Mouse (Mus musculus): ENCODE measurements around the gene Pitpnc1. TPM values are rescaled to one million over a fixed set of nuclear protein-coding genes. Genes with fewer than 3 reads are reported as not detected.

The Pitpnc1 gene
- polyA plus RNA-seq, 1 experiment from 2014 or later = 20.4 TPM

DNA sequence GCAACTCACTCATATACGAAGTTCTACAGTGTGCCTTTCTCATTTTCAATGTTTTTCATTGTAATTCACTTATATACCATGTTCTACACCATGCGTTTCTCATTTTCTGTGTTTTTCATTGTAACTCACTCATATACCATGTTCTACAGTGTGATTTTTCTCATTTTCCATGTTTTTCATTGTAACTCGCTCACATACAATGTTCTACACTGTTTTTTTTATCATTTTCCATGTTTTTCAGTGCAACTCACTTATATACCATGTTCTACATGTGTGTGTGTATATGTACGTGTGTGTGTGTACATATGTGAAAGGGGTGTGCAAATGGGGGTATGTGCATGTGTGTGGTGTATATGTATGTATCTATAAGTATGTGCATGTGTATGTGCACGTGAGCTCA, 271.2 kb downstream of the Pitpnc1 start:
- H3K9me3 ChIP-seq (replicated peaks) = no peaks in the 10 kb centered on the region
- WGBS = 79% methylated on average over 5 of the region's 5 CpGs
- no peak for DNase-seq (ENCODE audit: low spot score)
- no peaks in the 10 kb centered on the region for H3K4me1 ChIP-seq
- H3K36me3 ChIP-seq = no peaks in the 10 kb centered on the region
- H3K27ac ChIP-seq (replicated peaks) = no peak overlapping the region
- no peaks in the 10 kb centered on the region for H3K27me3 ChIP-seq (ENCODE audit: low read depth, poor library complexity, severe bottlenecking)
- H3K4me3 ChIP-seq = no peak overlapping the region

DNA sequence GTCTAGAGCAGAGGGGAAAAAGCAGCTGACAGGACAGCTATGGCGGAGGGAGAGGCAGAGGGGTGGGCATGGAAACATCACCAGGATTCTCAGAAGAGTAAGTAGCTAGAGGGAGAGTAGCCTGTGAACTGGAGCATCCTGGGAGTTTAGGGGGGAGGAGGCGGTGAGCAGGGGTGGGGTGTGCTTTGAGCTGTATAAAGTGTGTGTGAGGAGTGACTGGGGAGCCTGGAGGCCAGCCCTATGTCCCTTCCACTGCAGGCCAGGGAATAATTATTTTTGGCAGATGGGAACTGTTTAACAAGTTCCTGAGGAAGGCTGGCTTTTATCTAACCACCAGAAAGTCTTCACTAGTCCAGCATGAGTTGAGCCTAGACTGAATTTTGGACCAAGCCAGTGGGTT, 275.2 kb downstream of the Pitpnc1 start:
- Histone ChIP-seq H3K9me3 (replicated peaks) (no peaks in the 10 kb centered on the region), H3K27ac (replicated peaks) (no peak overlapping the region), H3K36me3 (no peaks in the 10 kb centered on the region), H3K4me3 (no peak overlapping the region), H3K4me1 (no peaks in the 10 kb centered on the region), H3K27me3 (ENCODE audit: low read depth, poor library complexity, severe bottlenecking) (no peaks in the 10 kb centered on the region)
- no peak for DNase-seq (ENCODE audit: low spot score)
- 79% methylated on average over 2 of the region's 2 CpGs for WGBS

DNA sequence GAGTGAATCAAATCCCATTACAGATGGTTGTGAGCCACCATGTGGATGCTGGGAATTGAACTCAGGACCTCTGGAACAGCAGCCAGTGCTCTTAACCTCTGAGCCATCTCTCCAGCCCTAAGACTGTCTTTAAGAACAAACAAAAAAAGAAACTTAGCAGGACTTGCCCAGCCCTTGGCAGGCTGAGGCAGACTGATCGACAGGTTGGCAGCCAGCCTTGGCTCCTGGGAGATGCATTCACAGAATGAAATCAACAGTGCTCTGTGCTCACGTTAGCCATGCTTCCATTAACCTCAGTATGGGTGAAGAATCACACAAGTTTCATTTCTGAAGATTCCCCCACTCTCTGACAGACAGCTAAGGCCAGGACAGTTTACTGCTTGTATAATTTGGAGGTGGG, 280.1 kb downstream of the Pitpnc1 start:
- H3K4me1 ChIP-seq = peaks cover 8% of the 10 kb centered on the region
- H3K9me3 ChIP-seq (replicated peaks) = no peaks in the 10 kb centered on the region
- H3K36me3 ChIP-seq = peaks cover 17% of the 10 kb centered on the region
- no peaks in the 10 kb centered on the region for H3K27me3 ChIP-seq (ENCODE audit: low read depth, poor library complexity, severe bottlenecking)
- H3K4me3 ChIP-seq = no peak overlapping the region
- DNase-seq (ENCODE audit: low spot score) = no peak
- 90% methylated on average over 2 of the region's 2 CpGs for WGBS
- H3K27ac ChIP-seq (replicated peaks) = no peak overlapping the region

DNA sequence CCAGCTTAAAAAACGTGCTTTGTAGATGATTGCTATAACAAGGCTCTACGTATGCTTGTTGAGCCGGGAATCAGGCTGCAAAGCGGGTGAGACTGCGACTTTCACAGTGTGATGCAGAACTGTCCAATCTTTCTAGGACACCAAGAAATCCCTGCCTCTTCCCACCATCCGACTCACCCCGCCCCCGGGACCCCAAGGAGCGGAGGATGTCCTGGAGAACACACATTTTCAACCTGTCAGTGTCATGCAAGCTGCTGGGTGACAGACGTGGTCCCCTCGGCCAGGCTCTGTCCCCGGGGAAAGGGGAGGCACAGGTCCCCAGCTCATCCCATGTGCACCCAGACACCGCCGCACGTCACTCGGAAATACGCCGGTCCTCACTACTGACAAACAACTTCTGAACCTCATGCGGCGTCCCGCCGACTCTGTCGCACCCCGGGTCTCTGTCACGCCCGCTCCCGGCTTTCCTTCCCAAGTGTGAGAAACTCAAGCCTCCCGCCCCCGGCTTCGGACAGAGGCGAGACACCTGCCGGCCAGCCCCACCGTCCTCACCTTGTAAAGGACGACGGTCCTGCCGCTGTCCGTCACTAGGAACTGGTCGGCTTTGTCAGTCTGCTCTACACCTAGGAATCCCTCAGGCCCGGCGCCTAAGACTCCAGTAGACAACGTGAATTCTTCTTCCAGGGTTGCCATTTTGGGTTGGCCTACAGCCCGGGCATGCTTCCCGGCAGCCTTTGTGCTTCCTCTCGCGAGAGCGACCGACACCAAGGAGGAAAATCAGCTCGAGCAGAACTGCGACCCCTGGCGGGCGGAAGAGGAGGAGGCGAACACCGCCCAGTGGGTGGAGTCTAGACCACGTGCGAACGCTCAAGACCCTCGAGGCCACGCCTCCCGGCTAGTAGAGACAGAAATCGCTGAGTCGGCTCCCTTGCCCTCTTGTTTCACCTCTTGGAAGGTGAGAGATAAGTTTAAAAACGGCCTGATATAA, 281.6 kb downstream of the Pitpnc1 start, which contains the start of gene Nol11:
TSS of gene Nol11 (minus strand) at position 817 of the 988 bp plus-strand sequence.
- peaks cover 8% of the 10 kb centered on the region for H3K4me1 ChIP-seq
- H3K9me3 ChIP-seq (replicated peaks) = no peaks in the 10 kb centered on the region
- peak; percentile 98 for DNase-seq (ENCODE audit: low spot score)
- H3K36me3 ChIP-seq = peaks cover 32% of the 10 kb centered on the region
- peak within 1 kb of the TSS; percentile 64 for H3K4me3 ChIP-seq
- no peaks in the 10 kb centered on the region for H3K27me3 ChIP-seq (ENCODE audit: low read depth, poor library complexity, severe bottlenecking)
- H3K27ac ChIP-seq (replicated peaks) = peak within 1 kb of the TSS; percentile 93
- WGBS = under 1% methylated on average over 62 of the region's 62 CpGs

DNA sequence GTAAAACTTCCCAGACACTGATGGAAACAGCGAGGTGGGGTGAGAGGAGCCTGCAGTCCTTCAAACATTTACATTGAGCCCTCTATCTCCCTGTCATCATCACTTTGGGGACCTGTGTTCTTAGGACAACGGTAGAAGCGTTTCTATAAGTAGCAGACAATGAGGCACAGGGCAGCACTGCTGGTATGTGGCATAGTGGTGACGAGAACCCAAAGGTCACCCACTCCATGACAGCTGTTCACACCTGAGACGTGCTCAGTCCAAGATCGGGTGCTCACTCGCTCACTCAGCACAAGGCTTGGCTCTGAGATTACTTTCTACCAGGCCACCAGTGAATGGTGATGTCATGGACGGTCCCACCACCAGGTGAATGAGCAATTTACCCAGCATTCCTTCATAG, 286.7 kb downstream of the Pitpnc1 start:
- peaks cover 8% of the 10 kb centered on the region for H3K4me1 ChIP-seq
- peaks cover 83% of the 10 kb centered on the region for H3K36me3 ChIP-seq
- no peaks in the 10 kb centered on the region for H3K27me3 ChIP-seq (ENCODE audit: low read depth, poor library complexity, severe bottlenecking)
- H3K4me3 ChIP-seq = no peak overlapping the region
- H3K9me3 ChIP-seq (replicated peaks) = no peaks in the 10 kb centered on the region
- no peak overlapping the region for H3K27ac ChIP-seq (replicated peaks)
- 92% methylated on average over 8 of the region's 8 CpGs for WGBS
- no peak for DNase-seq (ENCODE audit: low spot score)

DNA sequence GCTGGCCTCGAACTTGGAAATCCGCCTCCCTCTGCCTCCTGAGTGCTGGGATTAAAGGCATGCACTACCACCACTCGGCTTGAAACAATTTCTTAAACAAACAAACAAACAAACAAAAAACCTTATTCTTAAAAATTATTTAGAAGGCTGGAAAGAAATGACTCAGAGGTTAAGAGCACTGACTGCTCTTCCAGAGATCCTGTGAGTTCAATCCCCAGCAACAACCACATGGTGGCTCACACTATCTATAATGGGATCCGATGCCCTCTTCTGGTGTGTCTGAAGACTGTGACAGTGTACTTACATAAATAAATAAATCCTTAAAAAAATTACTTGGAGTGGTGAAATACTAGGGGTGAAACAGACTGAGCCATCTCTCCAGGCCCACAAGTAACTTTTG, 309.3 kb downstream of the Pitpnc1 start:
- Histone ChIP-seq H3K4me1 (peaks cover 11% of the 10 kb centered on the region), H3K9me3 (replicated peaks) (no peaks in the 10 kb centered on the region), H3K4me3 (no peak overlapping the region), H3K36me3 (peaks cover 14% of the 10 kb centered on the region), H3K27ac (replicated peaks) (no peak overlapping the region), H3K27me3 (ENCODE audit: low read depth, poor library complexity, severe bottlenecking) (no peaks in the 10 kb centered on the region)
- DNase-seq (ENCODE audit: low spot score) = no peak
- 86% methylated on average over 4 of the region's 4 CpGs for WGBS

DNA sequence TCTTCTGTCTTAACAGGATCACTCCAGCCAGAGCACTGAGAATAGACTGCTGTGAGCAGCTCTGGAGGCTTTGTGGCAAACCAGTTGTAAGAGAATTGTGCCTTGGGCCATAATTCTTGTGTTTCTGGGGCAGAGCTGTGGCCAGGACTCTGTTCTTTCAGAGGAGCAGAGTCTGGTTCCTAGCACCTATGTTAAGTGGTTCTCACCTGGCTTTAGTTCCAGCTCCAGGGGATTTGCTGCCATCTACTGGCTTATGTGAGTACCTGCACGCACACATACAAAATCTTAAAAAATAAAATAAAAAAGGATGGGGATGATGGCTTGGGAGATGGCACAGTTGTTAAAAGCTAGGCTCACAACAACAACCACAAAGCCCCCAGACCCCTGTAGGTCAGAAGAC, 311.5 kb downstream of the Pitpnc1 start:
- no peaks in the 10 kb centered on the region for H3K27me3 ChIP-seq (ENCODE audit: low read depth, poor library complexity, severe bottlenecking)
- DNase-seq (ENCODE audit: low spot score) = no peak
- 35% methylated on average over 1 of the region's 1 CpGs for WGBS

More for the DNA sequence above, 311.5 kb downstream of the Pitpnc1 start:
- Histone ChIP-seq H3K4me3 (no peak overlapping the region), H3K9me3 (replicated peaks) (no peaks in the 10 kb centered on the region), H3K36me3 (no peaks in the 10 kb centered on the region), H3K4me1 (peaks cover 11% of the 10 kb centered on the region), H3K27ac (replicated peaks) (no peak overlapping the region)

Other genes starting within 250 kb of the Pitpnc1 start
- 221 and 237 TPM in 2 replicates for gene Psmd12, start 8.8 kb upstream of the Pitpnc1 start, polyA plus RNA-seq (2016; fragmentation: Nextera tagmentation; extraction: Ambion mirVana)
- 19.0 and 21.6 TPM in 2 replicates for gene Helz, start 77.2 kb upstream of the Pitpnc1 start, polyA plus RNA-seq (2016; fragmentation: Nextera tagmentation; extraction: Ambion mirVana)
- gene Cacng1, start 245.8 kb upstream of the Pitpnc1 start, polyA plus RNA-seq (2016; fragmentation: Nextera tagmentation; extraction: Ambion mirVana) = 0.31 TPM in 1 of 2 replicates, not detected in the other